Mouse (Mus musculus) MN1 (cell line): ENCODE data around the gene Lmo3.

Source experiments
- DNase-seq: peaks from one replicate; pipeline ENCODE4 v3.0.0-alpha.2; 2016; ENCODE audit warnings: low spot score

Gene Lmo3

DNA sequence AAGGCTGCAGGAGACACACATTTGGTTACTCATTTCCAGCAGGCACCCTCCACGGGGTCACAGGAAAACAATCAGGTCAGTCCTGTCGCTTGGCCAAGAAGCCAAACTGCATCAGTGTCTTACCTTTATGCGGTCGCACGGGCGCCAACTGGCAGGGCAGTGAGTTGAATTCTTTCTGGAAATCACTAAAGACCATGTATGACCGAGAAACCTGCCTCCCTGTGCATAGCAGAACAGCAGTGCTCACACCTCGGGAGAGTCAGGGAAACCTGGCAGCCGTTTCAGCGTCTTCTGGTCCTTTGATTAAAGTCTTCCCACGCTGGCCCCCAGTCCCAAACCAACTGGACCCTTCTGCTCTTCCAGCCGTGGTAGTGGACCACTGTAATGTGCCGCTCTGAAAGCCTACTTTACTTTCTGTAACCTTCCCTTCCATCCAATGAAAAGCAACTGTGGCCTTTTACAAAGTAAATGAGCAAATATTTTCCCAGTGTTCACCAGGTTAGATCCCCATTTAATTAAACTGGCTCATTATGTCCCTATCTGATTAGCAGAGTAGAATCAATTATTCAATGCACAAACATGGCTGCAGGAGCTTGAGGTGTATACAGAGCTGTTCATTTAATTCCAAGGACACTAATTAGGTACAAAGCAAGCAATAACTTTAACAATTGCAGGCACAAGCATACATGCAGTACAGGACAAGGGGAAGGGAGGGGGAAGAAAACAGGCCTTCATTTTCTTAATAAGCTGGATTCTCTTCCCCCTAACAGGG lies at the start of gene Lmo3:
TSS of gene Lmo3 (minus strand) at position 235 of the 772 bp plus-strand sequence.
- DNase-seq, result no peak

DNA sequence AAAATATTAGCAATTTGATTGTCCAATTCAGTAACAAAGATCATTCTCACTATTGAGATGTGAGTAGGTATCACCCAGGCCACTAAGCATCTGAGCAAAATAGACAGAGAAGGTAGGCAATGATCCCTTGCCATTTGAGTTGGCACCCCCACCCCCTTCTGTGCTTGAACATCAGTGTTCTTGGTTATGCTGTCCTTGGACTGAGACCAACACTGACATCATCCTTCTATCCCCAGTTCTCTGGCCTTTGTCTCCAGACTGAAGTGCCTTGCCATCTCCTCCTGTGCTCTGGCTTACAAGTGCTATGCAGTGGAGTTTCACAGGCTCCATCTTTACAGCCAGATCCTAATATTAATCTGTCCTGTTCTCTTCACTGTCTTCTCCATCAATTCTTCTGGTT lies 39.0 kb upstream of the Lmo3 start:
- no peak for DNase-seq

DNA sequence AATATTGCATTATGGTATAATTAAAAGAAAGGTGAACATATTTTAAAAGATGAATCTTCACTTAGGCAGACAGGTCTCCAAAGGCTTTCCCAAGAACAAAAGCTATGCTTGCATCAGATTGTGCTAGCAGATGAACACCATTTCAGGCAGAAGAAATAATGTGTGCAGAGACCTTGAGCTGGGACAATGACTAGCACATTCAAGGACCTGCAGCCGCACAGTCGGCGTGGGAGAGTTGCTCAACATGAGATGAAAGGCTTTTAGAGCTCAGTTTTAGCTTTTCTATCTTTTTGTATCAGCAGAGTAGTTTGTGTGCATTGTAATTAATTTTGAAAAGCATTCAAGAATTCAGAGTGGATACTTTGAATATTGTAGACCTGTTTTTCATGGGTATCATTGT lies 36.6 kb upstream of the Lmo3 start:
- no peak for DNase-seq

DNA sequence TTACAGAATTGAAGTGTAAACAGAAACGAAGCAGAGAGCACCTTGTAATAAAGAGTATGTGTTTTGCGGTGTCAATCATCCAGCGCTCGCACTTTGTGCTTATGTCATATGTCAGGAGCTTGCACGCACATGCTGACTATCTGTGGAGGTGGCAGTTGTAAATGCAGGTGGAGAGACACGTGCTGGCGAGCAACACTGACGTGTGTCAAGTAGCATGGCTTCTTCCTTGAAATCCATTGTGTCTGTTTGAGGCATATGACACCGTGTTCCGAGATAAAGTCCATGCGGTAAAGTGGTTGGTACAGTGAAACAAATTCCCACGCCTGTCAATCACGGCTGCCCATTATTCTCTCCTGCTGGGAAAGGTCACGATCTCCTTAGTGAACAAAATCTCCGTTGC lies 15.2 kb upstream of the Lmo3 start:
- DNase-seq, result no peak

DNA sequence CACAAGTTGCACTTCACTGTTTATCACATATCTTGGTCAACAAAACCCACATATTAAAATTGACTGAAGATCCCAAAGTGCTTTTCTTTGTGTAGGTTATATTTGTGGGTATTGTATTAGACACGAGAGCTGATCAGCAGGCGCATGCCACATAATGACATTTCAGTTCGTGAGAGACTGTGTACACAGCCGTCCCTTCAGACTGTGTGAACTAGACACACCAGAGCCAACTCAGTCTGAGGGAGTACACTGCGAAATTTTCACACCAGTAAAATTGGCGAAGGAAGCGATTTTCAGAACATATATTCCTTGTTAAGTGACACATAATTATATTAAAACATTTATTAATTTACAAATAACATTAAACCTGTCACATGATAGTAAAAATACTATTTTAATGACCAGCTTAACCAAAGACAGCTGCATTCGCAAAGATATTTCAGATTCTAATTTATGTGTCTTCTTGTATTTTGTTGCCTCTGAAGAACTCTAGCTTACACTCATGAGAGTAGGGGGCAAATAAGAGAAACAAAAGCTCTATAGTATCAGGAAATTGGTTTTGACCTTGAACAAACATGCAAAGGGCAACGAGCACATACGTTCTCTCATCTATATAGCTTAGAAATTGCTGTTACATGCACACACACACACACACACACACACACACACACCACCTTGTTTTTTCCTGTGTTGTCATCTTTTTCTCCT lies 14.4 kb upstream of the Lmo3 start:
- DNase-seq, result no peak

DNA sequence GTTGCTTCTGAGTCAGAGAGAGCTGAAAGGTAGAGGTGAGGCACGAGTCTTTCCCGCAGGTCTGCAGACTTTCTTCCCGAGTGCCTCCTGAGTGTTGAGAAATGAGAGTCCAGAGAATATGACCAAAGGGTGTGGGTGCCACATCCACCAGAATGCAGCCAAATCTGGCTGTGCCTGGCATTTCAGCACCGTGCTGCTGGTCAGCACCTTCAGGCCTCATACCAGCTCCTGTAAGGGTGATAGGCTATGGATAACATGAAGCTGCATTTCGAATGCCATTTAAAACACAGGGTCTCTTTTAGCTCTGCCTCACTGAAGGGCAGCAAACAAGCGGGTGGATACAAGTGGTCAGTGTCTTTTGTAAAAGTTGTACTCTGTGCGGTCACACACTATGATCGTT lies 1.5 kb upstream of the Lmo3 start:
- no peak for DNase-seq

DNA sequence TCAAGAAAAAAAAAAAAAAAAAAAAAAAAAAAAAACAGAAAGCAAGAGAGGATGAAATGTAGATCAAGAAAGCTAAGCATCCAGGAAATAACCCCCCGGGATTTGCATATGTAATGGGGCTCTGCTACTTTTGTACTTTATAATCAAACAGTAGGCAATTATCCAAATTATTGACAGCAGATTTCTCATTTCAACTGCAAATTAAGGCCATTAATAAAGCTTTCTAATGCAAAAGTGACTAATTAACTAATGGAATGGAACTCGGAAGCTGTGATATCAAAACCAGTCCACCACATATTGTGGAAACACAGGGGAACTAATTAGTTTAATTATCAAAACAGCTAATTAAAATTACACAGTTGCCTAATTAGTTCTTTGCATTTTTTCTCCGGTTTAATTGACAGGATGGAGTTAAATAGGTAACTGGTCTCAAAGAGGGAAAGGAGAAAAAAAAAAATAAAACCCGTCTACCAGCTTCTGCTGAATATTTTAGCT lies 785 bp upstream of the Lmo3 start:
- no peak for DNase-seq

DNA sequence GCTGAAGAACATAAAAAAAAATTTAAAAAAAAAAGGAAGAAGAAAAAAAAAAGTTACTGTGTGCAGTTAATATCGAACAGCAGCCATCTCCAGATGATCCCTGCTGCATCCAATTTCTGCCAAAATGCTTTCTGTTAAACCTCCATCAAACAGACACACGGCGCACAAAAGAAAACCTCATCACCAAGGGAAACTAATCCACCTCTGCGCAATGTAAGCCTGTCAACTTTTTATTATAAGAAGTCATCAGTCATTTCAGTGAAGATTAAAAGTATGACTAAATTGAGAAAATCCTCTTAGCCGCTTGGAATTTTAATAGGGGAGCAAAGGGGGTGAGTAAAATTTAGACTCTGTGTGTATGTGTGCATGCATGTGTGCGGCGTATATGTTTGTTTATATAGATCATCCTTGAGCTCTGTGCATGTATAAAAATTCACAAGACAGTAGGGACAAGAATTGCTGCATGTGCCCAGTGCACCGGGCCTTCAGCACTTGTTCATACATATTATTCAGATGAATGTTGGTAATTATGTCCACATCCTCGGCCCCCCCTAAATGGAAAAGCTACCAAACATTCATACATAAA lies 1.2 kb downstream of the Lmo3 start:
- no peak for DNase-seq

DNA sequence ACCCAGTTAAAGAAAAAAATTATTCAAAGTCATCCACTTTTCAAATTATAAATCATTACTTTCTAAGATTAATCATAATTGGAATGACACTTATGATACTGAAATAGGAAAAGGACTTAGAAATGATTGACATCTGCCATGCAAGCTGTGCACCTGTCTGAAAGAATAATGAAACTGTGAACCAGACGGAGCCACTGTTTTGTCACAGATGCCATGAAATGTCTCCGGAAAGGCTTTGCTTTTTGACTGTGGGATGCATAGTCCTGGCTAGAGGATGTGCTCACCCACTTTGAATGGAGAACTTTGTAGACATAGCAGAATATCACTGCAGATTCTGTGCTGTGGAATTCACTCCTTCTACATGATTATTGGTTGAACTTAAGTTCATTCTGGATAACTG lies 18.4 kb downstream of the Lmo3 start:
- DNase-seq, result no peak

DNA sequence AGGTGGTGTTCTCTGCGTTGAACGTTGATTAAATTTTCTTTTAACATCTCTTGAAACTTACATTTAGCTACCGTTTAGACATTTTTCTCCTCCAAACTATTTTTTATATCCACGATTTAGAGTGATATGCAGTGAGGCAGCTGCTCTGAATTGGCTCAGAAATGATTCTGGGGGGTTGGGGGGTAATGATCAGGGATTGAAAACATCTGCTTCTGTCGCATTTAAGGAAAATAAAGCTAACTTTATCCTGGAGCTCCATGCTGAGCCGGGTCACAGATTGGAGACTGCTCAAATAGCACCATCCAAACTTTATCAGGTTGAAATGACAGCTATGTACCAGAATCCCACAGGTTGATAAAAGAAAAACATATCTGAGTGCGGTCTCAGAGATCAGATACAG lies 29.6 kb downstream of the Lmo3 start:
- DNase-seq, result no peak

DNA sequence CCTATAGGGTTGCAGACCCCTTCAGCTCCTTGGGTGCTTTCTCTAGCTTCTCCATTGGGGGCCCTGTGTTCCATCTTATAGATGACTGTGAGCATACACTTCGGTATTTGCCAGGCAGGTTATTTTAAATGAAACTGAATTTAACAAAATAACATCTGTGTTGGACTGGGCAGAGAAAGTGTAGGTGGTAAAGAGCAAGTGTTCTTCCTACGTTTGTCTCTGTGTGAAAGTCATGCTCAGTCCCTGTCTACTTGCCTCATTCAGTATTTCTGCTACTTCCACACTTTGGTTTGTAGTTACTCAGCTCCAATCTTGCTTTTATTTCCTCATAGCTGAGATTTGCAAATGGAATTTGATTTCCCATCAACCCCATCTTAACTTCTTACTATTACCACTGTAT lies 46.9 kb downstream of the Lmo3 start:
- DNase-seq, result no peak

DNA sequence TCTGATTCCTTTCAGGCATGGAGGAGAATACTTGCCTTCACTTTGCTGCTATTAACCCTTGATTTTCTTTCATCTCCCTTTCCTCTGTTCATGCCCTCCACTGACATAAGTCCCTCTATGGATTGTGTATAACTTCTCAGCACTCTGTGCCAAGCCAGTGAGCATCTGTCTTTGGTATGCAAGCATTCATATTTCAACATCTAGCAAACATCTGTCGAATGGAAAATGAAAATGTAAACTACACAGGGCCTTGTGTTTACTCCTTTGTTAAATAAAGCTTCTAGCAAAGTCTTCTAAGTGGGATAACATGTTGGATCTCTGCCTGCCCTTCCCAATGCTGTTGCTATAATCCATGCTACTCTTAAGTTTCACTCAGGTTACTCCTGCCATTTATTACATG lies 75.1 kb downstream of the Lmo3 start:
- no peak for DNase-seq

DNA sequence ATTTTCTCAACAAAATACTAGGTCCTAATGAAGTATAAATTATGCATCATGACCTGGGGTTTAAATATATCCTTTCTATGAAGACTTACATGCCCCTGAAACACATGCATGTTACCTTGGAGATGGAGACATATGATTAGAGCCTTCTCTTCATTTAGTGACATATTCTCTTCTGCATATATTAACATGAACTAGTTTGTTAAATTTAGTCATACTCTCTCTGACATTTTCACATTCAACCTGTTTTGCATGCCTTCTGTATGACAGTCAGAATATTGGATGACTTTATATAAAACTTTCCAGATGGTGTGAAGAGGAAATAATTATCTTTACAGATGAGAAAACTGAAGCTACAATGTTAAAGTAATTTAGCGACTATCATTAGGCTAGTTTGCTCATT lies 77.8 kb downstream of the Lmo3 start:
- DNase-seq, result no peak

DNA sequence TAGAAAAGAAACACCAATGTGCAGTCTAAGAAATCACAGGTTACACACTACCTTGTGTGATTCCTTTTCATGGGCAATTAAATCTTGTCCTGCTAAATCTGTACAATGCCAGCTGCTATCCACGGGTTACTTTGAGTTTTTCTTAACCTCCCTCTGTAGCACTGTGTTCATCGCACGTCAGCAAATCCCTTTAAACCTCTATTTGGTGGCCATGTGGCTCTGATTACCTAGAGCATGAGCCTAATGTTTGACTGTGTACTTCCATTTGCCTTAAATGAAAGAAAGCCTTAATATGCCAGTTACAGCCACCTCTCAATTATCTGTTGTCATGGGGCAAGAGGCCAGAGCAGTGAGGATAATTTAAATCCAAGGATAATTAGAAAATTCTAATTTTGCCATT lies 98.9 kb downstream of the Lmo3 start:
- no peak for DNase-seq

DNA sequence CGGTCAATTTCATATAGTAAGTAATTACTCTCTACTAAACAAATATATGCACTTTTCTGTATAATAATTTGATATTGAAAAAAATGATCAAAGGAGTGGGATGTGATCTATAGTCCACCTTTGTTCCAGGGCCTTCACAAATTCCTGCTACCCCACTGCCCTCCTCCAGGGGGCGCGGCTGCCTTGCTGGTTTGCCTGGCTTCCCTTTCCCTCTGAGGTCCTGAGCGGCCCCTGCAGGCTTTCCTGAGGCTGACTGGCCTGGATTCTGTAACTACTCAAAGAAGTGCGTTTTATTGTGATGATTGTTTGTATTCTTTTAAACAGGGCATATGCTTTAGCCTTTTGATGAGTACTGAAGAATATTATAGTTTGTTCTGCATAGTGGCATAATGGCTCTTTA lies 104.2 kb downstream of the Lmo3 start:
- DNase-seq, result peak; percentile 54

DNA sequence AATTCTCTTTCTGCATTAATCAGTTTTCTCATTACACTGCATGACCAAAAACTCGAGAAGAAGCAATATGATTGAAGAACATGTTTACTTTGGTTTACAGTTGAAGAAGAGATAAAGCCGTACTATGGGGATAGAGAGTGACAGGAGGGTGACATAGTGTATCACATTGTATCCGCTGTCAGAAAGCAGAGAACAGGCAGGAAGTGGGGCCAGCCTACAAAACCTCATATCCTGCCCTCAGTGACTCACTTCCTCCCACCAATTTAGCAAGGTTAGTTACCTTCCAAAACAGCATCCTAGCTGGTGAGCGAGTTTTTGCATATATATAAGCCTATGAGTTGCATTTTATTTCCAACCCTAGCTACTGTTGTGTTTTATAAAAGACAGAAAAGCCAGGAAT lies 112.6 kb downstream of the Lmo3 start:
- no peak for DNase-seq

DNA sequence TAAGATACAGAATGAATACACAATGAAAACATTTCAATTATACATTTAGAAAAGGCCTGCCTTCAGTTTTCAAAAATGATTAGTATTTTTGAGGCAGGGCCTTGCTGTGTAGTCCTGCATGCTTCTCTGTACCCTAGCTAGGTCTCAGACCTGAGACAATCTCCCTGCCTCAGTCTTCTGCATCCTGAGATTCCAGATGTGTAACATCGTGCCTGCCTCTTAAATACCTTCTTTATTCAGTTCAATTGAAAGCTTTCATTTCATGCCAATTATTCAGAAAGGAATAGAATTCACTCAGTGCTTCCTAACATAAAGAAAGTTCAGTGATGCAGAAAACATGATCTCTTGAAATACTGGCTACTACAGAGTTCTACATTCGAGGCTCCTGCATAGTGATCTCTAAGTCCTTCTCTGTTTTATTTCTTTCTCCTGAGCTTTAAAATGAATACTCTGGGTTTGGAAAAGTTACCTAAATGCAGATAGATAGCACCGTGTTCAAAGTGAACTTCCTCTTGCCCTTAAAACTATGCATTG lies 137.2 kb downstream of the Lmo3 start:
- no peak for DNase-seq

DNA sequence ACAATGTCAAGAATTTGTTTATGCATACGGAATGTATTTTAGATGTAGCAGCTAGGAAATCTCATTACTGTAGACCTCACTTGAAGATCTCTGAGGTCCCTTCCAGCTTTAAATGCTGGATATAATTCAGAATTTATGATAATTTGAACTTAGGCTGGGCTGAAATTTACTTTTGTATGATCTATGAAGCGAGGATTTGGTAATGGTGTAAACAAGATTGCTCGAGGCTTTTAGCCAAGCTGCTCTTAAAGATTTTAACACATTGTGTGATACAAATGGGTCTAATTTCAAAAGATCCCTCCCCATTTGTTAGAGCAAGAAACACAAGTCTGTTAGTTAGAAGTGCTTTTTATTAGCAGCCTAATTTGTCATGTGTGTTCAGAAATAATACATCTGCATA lies 144.4 kb downstream of the Lmo3 start:
- DNase-seq, result no peak

DNA sequence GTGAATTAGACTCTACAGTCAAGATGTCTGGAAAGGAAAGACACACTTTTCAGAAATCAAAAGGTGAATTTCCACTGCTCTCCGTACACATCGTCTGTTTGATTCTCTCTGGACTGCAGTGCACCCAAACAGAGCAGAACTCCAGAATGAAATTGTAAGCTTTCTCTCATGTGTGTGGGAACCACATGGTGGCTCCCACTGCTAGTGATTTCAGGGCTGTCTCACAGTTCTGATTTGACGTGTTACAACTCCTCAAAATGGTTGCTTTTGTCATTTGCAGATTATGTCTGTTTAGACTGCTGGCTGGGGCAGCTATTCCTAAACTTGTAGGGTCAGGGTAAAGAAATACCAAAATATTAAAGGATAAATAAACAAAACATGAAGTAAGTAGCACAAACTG lies 145.0 kb downstream of the Lmo3 start:
- no peak for DNase-seq

DNA sequence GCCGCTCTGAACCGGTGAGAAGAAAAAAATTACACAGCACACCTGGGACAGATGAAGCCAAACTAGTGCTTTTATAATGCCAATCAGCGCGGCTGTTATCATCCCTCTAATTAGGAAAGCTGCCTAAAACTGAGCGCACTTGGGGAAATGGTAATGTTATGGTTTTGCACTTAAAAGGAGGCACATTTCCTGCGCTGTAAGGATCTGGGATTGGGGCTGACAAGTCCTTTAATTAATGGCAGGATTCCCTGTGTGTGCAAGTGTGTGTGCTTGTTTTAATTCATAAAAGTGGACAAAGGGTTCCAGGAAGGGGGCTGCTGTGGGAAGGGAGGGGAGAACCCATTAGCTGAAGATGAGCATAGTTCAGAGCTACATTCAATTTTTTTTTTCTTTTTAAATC lies 154.4 kb downstream of the Lmo3 start:
- DNase-seq, result no peak

DNA sequence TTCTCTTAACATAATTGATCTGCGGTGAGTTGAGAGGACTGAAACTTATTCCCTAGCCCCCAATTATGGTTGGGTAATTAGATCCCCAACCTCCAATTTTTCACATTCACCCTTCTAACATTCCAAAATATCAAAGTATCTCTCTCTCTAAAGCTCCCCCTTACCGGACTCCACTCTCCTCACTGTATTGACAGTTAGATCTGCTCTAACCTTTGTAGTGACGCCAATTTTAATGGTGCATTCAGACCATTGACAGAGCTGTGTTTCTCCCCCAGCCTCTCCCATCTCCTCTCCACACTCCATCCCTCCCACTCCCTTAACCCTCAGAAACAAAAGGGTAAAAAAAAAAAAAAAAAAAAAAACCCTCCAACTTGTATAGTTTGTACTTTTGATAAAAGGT lies 154.9 kb downstream of the Lmo3 start:
- no peak for DNase-seq

DNA sequence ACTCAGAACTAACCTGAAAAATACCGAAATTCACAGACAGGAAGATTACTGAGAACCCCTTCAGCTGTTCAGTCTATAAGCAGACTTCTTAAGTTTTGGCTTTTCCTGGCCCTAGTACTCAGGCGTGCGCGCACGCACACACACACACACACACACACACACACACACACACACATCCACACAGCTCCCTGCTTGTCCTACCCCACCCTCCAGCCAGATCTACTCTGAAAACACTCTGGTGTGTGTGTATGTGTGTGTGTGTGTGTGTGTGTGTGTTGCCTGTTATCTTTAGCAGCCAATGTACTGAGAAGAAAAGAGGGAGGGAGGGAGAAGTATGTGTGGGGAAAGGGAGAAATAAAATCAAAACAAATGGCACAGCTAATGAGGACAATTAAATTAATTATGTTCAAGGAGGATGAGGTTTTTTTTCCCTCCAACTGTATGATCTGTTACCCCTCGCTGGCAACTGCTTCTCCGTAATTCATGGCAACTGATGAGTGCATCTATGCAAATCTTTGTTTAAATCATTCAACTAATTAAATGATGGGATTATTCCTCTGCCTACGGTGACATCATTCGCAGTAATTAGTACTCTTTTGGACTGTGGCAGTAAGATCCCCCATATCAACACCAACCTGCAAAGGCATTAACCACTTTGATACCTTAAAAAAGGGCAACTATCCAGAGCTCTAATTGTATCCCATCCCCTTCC lies 157.1 kb downstream of the Lmo3 start:
- DNase-seq, result peak; percentile 28
